Mouse (Mus musculus): ENCODE results near the gene Gm20219. TPM values are rescaled to one million over a fixed set of nuclear protein-coding genes. Genes with fewer than 3 reads are reported as not detected.
"Not testable (repeated sequence)": the region's sequence is repeated elsewhere in the genome, so short reads cannot be mapped to it uniquely, and the experiment has no call there.

Gm20219 gene
- polyA plus RNA-seq, 1 experiment from 2014 or later, result 1.5 TPM

- no peaks in the 10 kb centered on the region for H3K27me3 ChIP-seq (ENCODE audit: control insufficient read depth, insufficient read depth, low read length)
- ATAC-seq (ENCODE audit: low read depth), result peak; percentile 64; the same call in 1 of the 2 replicates
- no peak overlapping the region; the same call in 1 of the 2 replicates for H3K9ac ChIP-seq (replicated peaks; ENCODE audit: low read depth, low read length)
- H3K27ac ChIP-seq (ENCODE audit: low read depth, low read length), result peak overlapping the region; percentile 39; the same call in 1 of the 2 replicates
- no peak overlapping the region for H3K4me3 ChIP-seq (ENCODE audit: low read depth, low read length)
- H3K4me2 ChIP-seq (ENCODE audit: low read depth, low read length), result no peak overlapping the region
- peaks cover 4% of the 10 kb centered on the region; the same call in 1 of the 2 replicates for H3K4me1 ChIP-seq (ENCODE audit: control insufficient read depth, insufficient read depth, low read length)
- H3K36me3 ChIP-seq (ENCODE audit: control insufficient read depth, insufficient read depth, low read length), result no peaks in the 10 kb centered on the region
- H3K9me3 ChIP-seq (ENCODE audit: control insufficient read depth, low read length), result no peaks in the 10 kb centered on the region
- WGBS, result 18% methylated on average over 9 of the region's 9 CpGs
Measured at GRCm38 (mm10) chr17:56502526-56502925, 51.7 kb downstream of the Gm20219 start.

GRCm38 (mm10) chr17:56501635-56502400, 52.4 kb downstream of the Gm20219 start:
- H3K9me3 ChIP-seq (ENCODE audit: control insufficient read depth, low read length); H3K4me2 ChIP-seq (ENCODE audit: low read depth, low read length); ATAC-seq (ENCODE audit: low read depth); H3K9ac ChIP-seq (replicated peaks; ENCODE audit: low read depth, low read length); H3K36me3 ChIP-seq (ENCODE audit: control insufficient read depth, insufficient read depth, low read length); H3K27me3 ChIP-seq (ENCODE audit: control insufficient read depth, insufficient read depth, low read length); H3K4me1 ChIP-seq (ENCODE audit: control insufficient read depth, insufficient read depth, low read length); H3K4me3 ChIP-seq (ENCODE audit: low read depth, low read length): not testable (repeated sequence)
- H3K27ac ChIP-seq (ENCODE audit: low read depth, low read length), result peak overlapping the region; percentile 39; the same call in 1 of the 2 replicates
- WGBS, result 38% methylated on average over 2 of the region's 2 CpGs

Other genes with a start within 250 kb of the Gm20219 start
- gene Kdm4b, start 228.3 kb downstream of the Gm20219 start, polyA plus RNA-seq (2014; fragmentation: Nextera tagmentation; extraction: Ambion mirVana), result 58.6 and 66.1 TPM in 2 replicates
- gene Ptprs, start 77.9 kb downstream of the Gm20219 start, polyA plus RNA-seq (2014; fragmentation: Nextera tagmentation; extraction: Ambion mirVana), result 255 and 266 TPM in 2 replicates
- not detected in 2 replicates for gene Znrf4, start 42.0 kb downstream of the Gm20219 start, polyA plus RNA-seq (2014; fragmentation: Nextera tagmentation; extraction: Ambion mirVana)
- 56.2 and 58.4 TPM in 2 replicates for gene Safb2, start 30.2 kb upstream of the Gm20219 start, polyA plus RNA-seq (2014; fragmentation: Nextera tagmentation; extraction: Ambion mirVana)
- 80.9 and 84.8 TPM in 2 replicates for gene Safb, start 30.4 kb upstream of the Gm20219 start, polyA plus RNA-seq (2014; fragmentation: Nextera tagmentation; extraction: Ambion mirVana)
- 177 and 190 TPM in 2 replicates for gene 2410015M20Rik, start 55.4 kb upstream of the Gm20219 start, polyA plus RNA-seq (2014; fragmentation: Nextera tagmentation; extraction: Ambion mirVana)
- gene Rpl36, start 59.0 kb upstream of the Gm20219 start, polyA plus RNA-seq (2014; fragmentation: Nextera tagmentation; extraction: Ambion mirVana), result 1,033 and 1,098 TPM in 2 replicates
- gene Lonp1, start 72.5 kb upstream of the Gm20219 start, polyA plus RNA-seq (2014; fragmentation: Nextera tagmentation; extraction: Ambion mirVana), result 40.7 and 45.6 TPM in 2 replicates
- 2.6 and 3.7 TPM in 2 replicates for gene Catsperd, start 73.8 kb upstream of the Gm20219 start, polyA plus RNA-seq (2014; fragmentation: Nextera tagmentation; extraction: Ambion mirVana)
- 93.6 and 95.9 TPM in 2 replicates for gene Ranbp3, start 118.9 kb upstream of the Gm20219 start, polyA plus RNA-seq (2014; fragmentation: Nextera tagmentation; extraction: Ambion mirVana)
- gene Ndufa11, start 163.4 kb upstream of the Gm20219 start, polyA plus RNA-seq (2014; fragmentation: Nextera tagmentation; extraction: Ambion mirVana), result 570 and 693 TPM in 2 replicates
- gene Vmac, start 163.6 kb upstream of the Gm20219 start, polyA plus RNA-seq (2014; fragmentation: Nextera tagmentation; extraction: Ambion mirVana), result 16.9 and 19.4 TPM in 2 replicates
- gene Nrtn, start 203.1 kb upstream of the Gm20219 start, polyA plus RNA-seq (2014; fragmentation: Nextera tagmentation; extraction: Ambion mirVana), result 1.9 and 2.9 TPM in 2 replicates
- gene Dus3l, start 210.4 kb upstream of the Gm20219 start, polyA plus RNA-seq (2014; fragmentation: Nextera tagmentation; extraction: Ambion mirVana), result 79.0 and 81.0 TPM in 2 replicates
- 0.53 and 0.70 TPM in 2 replicates for gene Prr22, start 215.9 kb upstream of the Gm20219 start, polyA plus RNA-seq (2014; fragmentation: Nextera tagmentation; extraction: Ambion mirVana)